Mouse (Mus musculus) kidney, adult 2 months (tissue): ENCODE measurements at regions not wholly inside any gene's neighbourhood (a gene's known extent, or its start where the extent isn't known, plus 50 kb on each side); places are given as distances from the start of the nearest gene placed in this dataset.

Experiments
- CTCF ChIP-seq: fragments of 200-500 bp; conservative IDR thresholded peaks from 2 replicates; pipeline ENCODE4 v1.5.1; 2011; ENCODE audit warnings: low read depth, mild to moderate bottlenecking, control low read depth, low read length, moderate library complexity, mixed read lengths; ENCODE audit not compliant: insufficient read depth, insufficient read length
- POLR2A ChIP-seq: fragments of 200-500 bp; IDR thresholded peaks from one replicate; pipeline ENCODE4 v1.6.1; 2011; ENCODE audit warnings: low read depth, low read length, control low read depth

DNA sequence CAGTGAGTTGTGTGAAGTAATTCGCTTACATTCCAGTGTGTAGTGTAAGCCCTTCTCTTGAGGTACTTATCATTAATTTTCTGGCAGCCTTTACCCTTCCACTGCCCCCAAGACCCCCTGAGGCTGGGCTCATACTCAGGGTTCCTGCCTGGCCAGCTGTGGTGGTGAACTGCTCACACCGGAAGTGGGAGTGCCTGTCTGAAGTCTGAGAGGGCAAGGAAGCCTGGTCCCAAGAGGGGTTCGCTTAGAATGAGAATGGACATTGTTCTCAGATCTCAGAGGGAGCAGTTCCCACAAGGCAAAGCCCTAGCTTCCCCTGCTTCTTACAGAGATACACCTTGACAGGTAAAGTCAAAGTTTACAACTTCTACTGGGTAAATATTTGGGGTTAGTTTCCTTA is 138.1 kb upstream of the Klf3 start:
- TF ChIP-seq CTCF (no peak), POLR2A (no peak)
